Mouse (Mus musculus) cerebellum, adult 2 months (tissue): ENCODE data around the gene Gkn3.

ENCODE experiments used
- CTCF ChIP-seq: fragments of 200-500 bp; IDR thresholded peaks from 2 replicates; pipeline ENCODE4 v1.5.1; 2011; ENCODE audit warnings: low read depth, mild to moderate bottlenecking, control low read depth, low read length, moderate library complexity, borderline replicate concordance; ENCODE audit not compliant: insufficient read depth
- POLR2A ChIP-seq: fragments of 200-500 bp; IDR thresholded peaks from 2 replicates; pipeline ENCODE4 v1.6.1; 2011; ENCODE audit warnings: low read length, control low read depth, borderline replicate concordance; ENCODE audit not compliant: insufficient read depth

DNA sequence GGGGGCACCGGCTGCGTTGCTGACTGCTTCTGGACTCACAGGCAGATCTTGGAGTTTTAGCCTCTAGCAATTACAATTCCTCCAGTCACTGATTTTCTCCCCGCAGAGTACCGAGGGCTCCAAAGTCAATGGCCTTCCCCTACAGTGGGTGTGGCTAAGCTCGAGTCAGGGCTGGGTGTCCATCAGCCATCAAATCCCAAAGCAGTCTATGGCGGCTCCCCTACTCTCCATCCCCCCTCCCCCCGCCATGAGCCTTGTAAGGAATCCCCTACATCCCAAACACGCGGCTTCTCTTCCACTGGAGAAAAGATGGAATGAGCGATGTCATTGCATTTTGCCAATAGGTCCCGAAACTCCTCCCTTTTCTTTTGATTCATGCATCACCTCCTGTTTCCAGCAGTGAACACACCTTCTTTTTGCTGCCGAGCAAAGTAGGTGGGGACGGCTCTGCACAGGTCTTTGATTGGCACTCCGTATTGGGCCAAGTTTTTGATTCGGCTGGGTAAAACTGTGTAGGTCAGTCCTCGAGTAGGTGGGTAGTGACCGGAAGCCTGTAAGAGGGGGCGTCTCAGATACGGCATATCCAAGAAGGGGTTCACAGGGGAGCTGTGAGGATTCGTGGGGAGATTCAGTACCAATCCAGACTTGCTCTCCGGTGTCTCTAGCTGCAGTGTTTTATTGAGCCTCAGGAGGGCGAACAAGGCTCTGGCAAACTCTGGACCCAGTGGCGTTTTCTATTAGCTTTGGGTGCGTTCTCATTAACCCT lies 4.6 kb downstream of the Gkn3 start:
- TF ChIP-seq CTCF: peak; percentile 33; the same call in 1 of the 2 replicates
- no peak for TF ChIP-seq POLR2A
